Mouse (Mus musculus): ENCODE results near the gene Hoxc10. TPM values are rescaled to one million over a fixed set of nuclear protein-coding genes. Genes with fewer than 3 reads are reported as not detected.
A peak's percentile ranks its signal among the peaks of the same experiment; 100 is the strongest.

The Hoxc10 gene
- polyA plus RNA-seq, 1 experiment from 2014 or later, result 60.4 TPM

- ATAC-seq (ENCODE audit: insufficient read depth, low FRiP score, low TSS enrichment) (peak; percentile 56; the same call in 1 of the 2 replicates), DNase-seq (ENCODE audit: low spot score) (no peak)
- Histone ChIP-seq H3K27ac (ENCODE audit: low read depth, low read length) (0 out of 2 replicates have a peak overlapping the region, but pooled peaks have one; percentile 4), H3K9me3 (ENCODE audit: control insufficient read depth, low read length) (no peaks in the 10 kb centered on the region), H3K36me3 (ENCODE audit: control insufficient read depth, insufficient read depth, low read length) (no peaks in the 10 kb centered on the region), H3K9ac (ENCODE audit: low read length) (no peak overlapping the region), H3K4me2 (ENCODE audit: low read depth) (peak overlapping the region; percentile 30), H3K4me1 (ENCODE audit: control insufficient read depth, insufficient read depth, low read length) (no peaks in the 10 kb centered on the region), H3K4me3 (ENCODE audit: low read depth, low read length) (peak overlapping the region; percentile 23), H3K27me3 (ENCODE audit: control insufficient read depth, insufficient read depth, low read length) (peaks cover 99% of the 10 kb centered on the region)
- 2% methylated on average over 34 of the region's 34 CpGs for WGBS
These were observed 27.1 kb upstream of the Hoxc10 start for GRCm38 (mm10) chr15:102939256-102940155.

GRCm38 (mm10) chr15:102942739-102943467, 23.7 kb upstream of the Hoxc10 start:
- no peak overlapping the region for H3K27ac ChIP-seq (ENCODE audit: low read depth, low read length)
- H3K36me3 ChIP-seq (ENCODE audit: control insufficient read depth, insufficient read depth, low read length), result no peaks in the 10 kb centered on the region
- peaks cover 98% of the 10 kb centered on the region for H3K27me3 ChIP-seq (ENCODE audit: control insufficient read depth, insufficient read depth, low read length)
- H3K4me3 ChIP-seq (ENCODE audit: low read depth, low read length), result peak overlapping the region; percentile 28
- H3K4me1 ChIP-seq (ENCODE audit: control insufficient read depth, insufficient read depth, low read length), result no peaks in the 10 kb centered on the region
- peak; percentile 70 for DNase-seq (ENCODE audit: low spot score)
- no peaks in the 10 kb centered on the region for H3K9me3 ChIP-seq (ENCODE audit: control insufficient read depth, low read length)
- peak overlapping the region; percentile 39 for H3K4me2 ChIP-seq (ENCODE audit: low read depth)
- peak overlapping the region; percentile 61 for H3K9ac ChIP-seq (ENCODE audit: low read length)
- ATAC-seq (ENCODE audit: insufficient read depth, low FRiP score, low TSS enrichment), result 0 out of 2 replicates have a peak, but pooled peaks have one; percentile 54
- 1% methylated on average over 53 of the region's 53 CpGs for WGBS

GRCm38 (mm10) chr15:102943468-102943813, 23.2 kb upstream of the Hoxc10 start:
- Histone ChIP-seq H3K36me3 (ENCODE audit: control insufficient read depth, insufficient read depth, low read length) (no peaks in the 10 kb centered on the region), H3K27me3 (ENCODE audit: control insufficient read depth, insufficient read depth, low read length) (peaks cover 98% of the 10 kb centered on the region), H3K9me3 (ENCODE audit: control insufficient read depth, low read length) (no peaks in the 10 kb centered on the region), H3K27ac (ENCODE audit: low read depth, low read length) (no peak overlapping the region), H3K4me2 (ENCODE audit: low read depth) (peak overlapping the region; percentile 39), H3K4me3 (ENCODE audit: low read depth, low read length) (peak overlapping the region; percentile 28), H3K9ac (ENCODE audit: low read length) (no peak overlapping the region; the same call in 1 of the 2 replicates), H3K4me1 (ENCODE audit: control insufficient read depth, insufficient read depth, low read length) (no peaks in the 10 kb centered on the region)
- under 1% methylated on average over 5 of the region's 5 CpGs for whole genome bisulfite sequencing
- ATAC-seq (ENCODE audit: insufficient read depth, low FRiP score, low TSS enrichment) (no peak), DNase-seq (ENCODE audit: low spot score) (no peak)

- no peak for DNase-seq (ENCODE audit: low spot score)
- no peak for ATAC-seq (ENCODE audit: insufficient read depth, low FRiP score, low TSS enrichment)
- no peak overlapping the region for H3K9ac ChIP-seq (ENCODE audit: low read length)
These were observed 21.2 kb upstream of the Hoxc10 start for GRCm38 (mm10) chr15:102945185-102946077.

GRCm38 (mm10) chr15:102947276-102947675, 19.3 kb upstream of the Hoxc10 start:
- Histone ChIP-seq H3K36me3 (ENCODE audit: control insufficient read depth, insufficient read depth, low read length) (no peaks in the 10 kb centered on the region), H3K27me3 (ENCODE audit: control insufficient read depth, insufficient read depth, low read length) (peaks cover 98% of the 10 kb centered on the region), H3K9ac (ENCODE audit: low read length) (no peak overlapping the region), H3K4me1 (ENCODE audit: control insufficient read depth, insufficient read depth, low read length) (no peaks in the 10 kb centered on the region), H3K4me2 (ENCODE audit: low read depth) (no peak overlapping the region), H3K27ac (ENCODE audit: low read depth, low read length) (no peak overlapping the region), H3K9me3 (ENCODE audit: control insufficient read depth, low read length) (no peaks in the 10 kb centered on the region), H3K4me3 (ENCODE audit: low read depth, low read length) (no peak overlapping the region)
- DNase-seq (ENCODE audit: low spot score) (no peak), ATAC-seq (ENCODE audit: insufficient read depth, low FRiP score, low TSS enrichment) (no peak)
- under 1% methylated on average over 9 of the region's 9 CpGs for WGBS

More at GRCm38 (mm10) chr15:102945185-102946077, 21.2 kb upstream of the Hoxc10 start:
- Histone ChIP-seq H3K27ac (ENCODE audit: low read depth, low read length) (no peak overlapping the region), H3K4me1 (ENCODE audit: control insufficient read depth, insufficient read depth, low read length) (no peaks in the 10 kb centered on the region), H3K36me3 (ENCODE audit: control insufficient read depth, insufficient read depth, low read length) (no peaks in the 10 kb centered on the region), H3K9me3 (ENCODE audit: control insufficient read depth, low read length) (no peaks in the 10 kb centered on the region), H3K27me3 (ENCODE audit: control insufficient read depth, insufficient read depth, low read length) (peaks cover 98% of the 10 kb centered on the region), H3K4me2 (ENCODE audit: low read depth) (no peak overlapping the region; the same call in 1 of the 2 replicates), H3K4me3 (ENCODE audit: low read depth, low read length) (no peak overlapping the region)
- WGBS, result 6% methylated on average over 22 of the region's 22 CpGs

GRCm38 (mm10) chr15:102948842-102949241, 17.8 kb upstream of the Hoxc10 start:
- WGBS, result 8% methylated on average over 2 of the region's 2 CpGs
- H3K9ac ChIP-seq (ENCODE audit: low read length), result peak overlapping the region; percentile 15; the same call in 1 of the 2 replicates
- ATAC-seq (ENCODE audit: insufficient read depth, low FRiP score, low TSS enrichment) (no peak), DNase-seq (ENCODE audit: low spot score) (no peak)
- H3K4me2 ChIP-seq (ENCODE audit: low read depth), result peak overlapping the region; percentile 7; the same call in 1 of the 2 replicates
- H3K9me3 ChIP-seq (ENCODE audit: control insufficient read depth, low read length), result no peaks in the 10 kb centered on the region
- no peak overlapping the region for H3K4me3 ChIP-seq (ENCODE audit: low read depth, low read length)
- H3K36me3 ChIP-seq (ENCODE audit: control insufficient read depth, insufficient read depth, low read length), result no peaks in the 10 kb centered on the region
- H3K27ac ChIP-seq (ENCODE audit: low read depth, low read length), result no peak overlapping the region
- no peaks in the 10 kb centered on the region for H3K4me1 ChIP-seq (ENCODE audit: control insufficient read depth, insufficient read depth, low read length)
- peaks cover 98% of the 10 kb centered on the region for H3K27me3 ChIP-seq (ENCODE audit: control insufficient read depth, insufficient read depth, low read length)

GRCm38 (mm10) chr15:102949696-102950095, 16.9 kb upstream of the Hoxc10 start:
- peak overlapping the region; percentile 11; the same call in 1 of the 2 replicates for H3K4me3 ChIP-seq (ENCODE audit: low read depth, low read length)
- ATAC-seq (ENCODE audit: insufficient read depth, low FRiP score, low TSS enrichment) (no peak), DNase-seq (ENCODE audit: low spot score) (no peak)
- H3K4me2 ChIP-seq (ENCODE audit: low read depth), result peak overlapping the region; percentile 13
- H3K27me3 ChIP-seq (ENCODE audit: control insufficient read depth, insufficient read depth, low read length), result peaks cover 99% of the 10 kb centered on the region
- 0 out of 2 replicates have a peak overlapping the region, but pooled peaks have one; percentile 20 for H3K9ac ChIP-seq (ENCODE audit: low read length)
- no peaks in the 10 kb centered on the region for H3K4me1 ChIP-seq (ENCODE audit: control insufficient read depth, insufficient read depth, low read length)
- WGBS, result 1% methylated on average over 20 of the region's 20 CpGs
- H3K36me3 ChIP-seq (ENCODE audit: control insufficient read depth, insufficient read depth, low read length), result no peaks in the 10 kb centered on the region
- H3K9me3 ChIP-seq (ENCODE audit: control insufficient read depth, low read length), result no peaks in the 10 kb centered on the region
- H3K27ac ChIP-seq (ENCODE audit: low read depth, low read length), result no peak overlapping the region

GRCm38 (mm10) chr15:102950877-102951276, 15.7 kb upstream of the Hoxc10 start:
- Histone ChIP-seq H3K9ac (ENCODE audit: low read length) (peak overlapping the region; percentile 27; the same call in 1 of the 2 replicates), H3K4me1 (ENCODE audit: control insufficient read depth, insufficient read depth, low read length) (no peaks in the 10 kb centered on the region), H3K4me3 (ENCODE audit: low read depth, low read length) (0 out of 2 replicates have a peak overlapping the region, but pooled peaks have one; percentile 9), H3K27ac (ENCODE audit: low read depth, low read length) (no peak overlapping the region), H3K27me3 (ENCODE audit: control insufficient read depth, insufficient read depth, low read length) (peaks cover 99% of the 10 kb centered on the region), H3K36me3 (ENCODE audit: control insufficient read depth, insufficient read depth, low read length) (no peaks in the 10 kb centered on the region), H3K4me2 (ENCODE audit: low read depth) (peak overlapping the region; percentile 9), H3K9me3 (ENCODE audit: control insufficient read depth, low read length) (no peaks in the 10 kb centered on the region)
- no peak for ATAC-seq (ENCODE audit: insufficient read depth, low FRiP score, low TSS enrichment)
- no peak for DNase-seq (ENCODE audit: low spot score)
- 9% methylated on average over 2 of the region's 2 CpGs for WGBS
